Mouse (Mus musculus) MEL (cell line): Measurements from ENCODE around the gene Gzmm. TPM values are rescaled to one million over a fixed set of nuclear protein-coding genes. Genes with fewer than 3 reads are reported as not detected.

Experiments
- BHLHE40 ChIP-seq: IDR thresholded peaks from 2 replicates; pipeline ENCODE4 v1.6.1; 2012; ENCODE audit warnings: low read depth, mild to moderate bottlenecking, inconsistent platforms, low read length, improper control_type of control experiment, borderline replicate concordance
- CTCF ChIP-seq, 3 experiments: IDR thresholded peaks in 2 of 3; conservative IDR thresholded peaks in 1 of 3; 2 replicates each; pipeline ENCODE4 v1.5.1; 2011 to 2012; ENCODE audit warnings: low read length in 3 of 3, low read depth in 2 of 3, mild to moderate bottlenecking in 2 of 3, improper control_type of control experiment in 1 of 3, inconsistent platforms in 1 of 3, mixed read lengths in 1 of 3, moderate library complexity in 1 of 3; ENCODE audit not compliant: control insufficient read depth in 1 of 3, insufficient read depth in 1 of 3, poor library complexity in 1 of 3, severe bottlenecking in 1 of 3
- ELF1 ChIP-seq: IDR thresholded peaks from 2 replicates; pipeline ENCODE4 v1.6.1; 2014; ENCODE audit warnings: low read depth, mild to moderate bottlenecking, inconsistent platforms, low read length, improper control_type of control experiment, moderate library complexity
- ETS1 ChIP-seq: IDR thresholded peaks from 2 replicates; pipeline ENCODE4 v1.6.1; 2012; ENCODE audit warnings: low read depth, mild to moderate bottlenecking, inconsistent platforms, low read length, improper control_type of control experiment, moderate library complexity
- HCFC1 ChIP-seq: IDR thresholded peaks from 2 replicates; pipeline ENCODE4 v1.6.1; 2012; ENCODE audit warnings: low read depth, mild to moderate bottlenecking, inconsistent platforms, low read length, improper control_type of control experiment, moderate library complexity
- JUND ChIP-seq: IDR thresholded peaks from 2 replicates; pipeline ENCODE4 v1.6.1; 2011; ENCODE audit warnings: low read depth, mild to moderate bottlenecking, improper control_type of control experiment, low read length
- KAT2A ChIP-seq: conservative IDR thresholded peaks from 2 replicates; pipeline ENCODE4 v1.6.1; 2012; ENCODE audit warnings: low read depth, low read length, improper control_type of control experiment, inconsistent platforms
- MAFK ChIP-seq: IDR thresholded peaks from 2 replicates; pipeline ENCODE4 v1.6.1; 2011; ENCODE audit warnings: low read depth, mild to moderate bottlenecking, low read length, improper control_type of control experiment, borderline replicate concordance
- MAX ChIP-seq: IDR thresholded peaks from 2 replicates; pipeline ENCODE4 v1.6.1; 2011; ENCODE audit warnings: low read length, improper control_type of control experiment
- MEF2A ChIP-seq: IDR thresholded peaks from 2 replicates; pipeline ENCODE4 v1.6.1; 2014; ENCODE audit warnings: low read depth, mild to moderate bottlenecking, inconsistent platforms, low read length, improper control_type of control experiment; ENCODE audit not compliant: poor library complexity, insufficient replicate concordance, severe bottlenecking; ENCODE audit errors: extremely low read depth
- MXI1 ChIP-seq: IDR thresholded peaks from 2 replicates; pipeline ENCODE4 v1.6.1; 2011; ENCODE audit warnings: mild to moderate bottlenecking, low read depth, low read length, improper control_type of control experiment
- MYB ChIP-seq: IDR thresholded peaks from 2 replicates; pipeline ENCODE4 v1.6.1; 2011; ENCODE audit warnings: mild to moderate bottlenecking, low read depth, low read length, improper control_type of control experiment
- MYC ChIP-seq: IDR thresholded peaks from 2 replicates; pipeline ENCODE4 v1.6.1; 2011; ENCODE audit warnings: low read depth, mild to moderate bottlenecking, low read length, improper control_type of control experiment, moderate library complexity
- NELFE ChIP-seq: IDR thresholded peaks from 2 replicates; pipeline ENCODE4 v1.6.1; 2011; ENCODE audit warnings: low read depth, low read length, improper control_type of control experiment
- POLR2A ChIP-seq, 2 experiments: IDR thresholded peaks; 2 replicates each; pipeline ENCODE4 v1.6.1; 2011 to 2012; ENCODE audit warnings: low read length in 2 of 2, mild to moderate bottlenecking in 2 of 2, control low read depth in 1 of 2, improper control_type of control experiment in 1 of 2, low read depth in 1 of 2, moderate library complexity in 1 of 2; ENCODE audit not compliant: control insufficient read depth in 1 of 2, insufficient read depth in 1 of 2, poor library complexity in 1 of 2
- POLR2AphosphoS2 ChIP-seq: IDR thresholded peaks from 2 replicates; pipeline ENCODE4 v1.6.1; 2011; ENCODE audit warnings: low read length, improper control_type of control experiment
- POLR2AphosphoS5 ChIP-seq: IDR thresholded peaks from 2 replicates; pipeline ENCODE4 v1.6.1; 2012; ENCODE audit warnings: low read depth, borderline replicate concordance, mild to moderate bottlenecking, inconsistent platforms, low read length, moderate library complexity, mixed read lengths
- RAD21 ChIP-seq: IDR thresholded peaks from 2 replicates; pipeline ENCODE4 v1.6.1; 2011; ENCODE audit warnings: mild to moderate bottlenecking, low read depth, low read length, improper control_type of control experiment
- SIN3A ChIP-seq: IDR thresholded peaks from 2 replicates; pipeline ENCODE4 v1.6.1; 2012; ENCODE audit warnings: low read length, improper control_type of control experiment, inconsistent platforms
- TAL1 ChIP-seq: IDR thresholded peaks from 2 replicates; pipeline ENCODE4 v1.6.1; 2012; ENCODE audit warnings: mild to moderate bottlenecking, inconsistent platforms, low read length, moderate library complexity, mixed read lengths
- TCF12 ChIP-seq: IDR thresholded peaks from 2 replicates; pipeline ENCODE4 v1.6.1; 2014; ENCODE audit warnings: low read depth, mild to moderate bottlenecking, inconsistent platforms, low read length, improper control_type of control experiment, moderate library complexity
- USF1 ChIP-seq: IDR thresholded peaks from 2 replicates; pipeline ENCODE4 v1.6.1; 2014; ENCODE audit warnings: low read depth, mild to moderate bottlenecking, inconsistent platforms, low read length, improper control_type of control experiment, moderate library complexity
- ZC3H11A ChIP-seq: IDR thresholded peaks from 2 replicates; pipeline ENCODE4 v1.6.1; 2012; ENCODE audit warnings: low read depth, mild to moderate bottlenecking, inconsistent platforms, low read length, improper control_type of control experiment
- ZMIZ1 ChIP-seq: IDR thresholded peaks from 2 replicates; pipeline ENCODE4 v1.6.1; 2012; ENCODE audit warnings: low read depth, mild to moderate bottlenecking, inconsistent platforms, low read length, improper control_type of control experiment, moderate library complexity
- polyA plus RNA-seq, 2 experiments: library from polyadenylated mRNA; stranded (reverse) in 1 of 2; unstranded in 1 of 2; fragments of >175 nt in 1 of 2; fragments of >200 nt in 1 of 2; gene quantifications; 2 replicates each; pipeline versions ENCODE4 v1.2.1 to v1.2.4; 2012; ENCODE audit warnings: low replicate concordance in 2 of 2, low read depth in 1 of 2; ENCODE audit not compliant: insufficient read length in 2 of 2, insufficient read depth in 1 of 2, missing spikeins in 1 of 2
- total RNA-seq: library from RNA; depleted of rRNA; stranded (reverse); fragments of 300-350 nt; gene quantifications from 2 replicates; pipeline ENCODE4 v1.2.3, GENCODE M21; 2012

The Gzmm gene
- total and polyA plus RNA-seq, 3 experiments: 2.3 to 2.5 TPM; not detected in 1

DNA sequence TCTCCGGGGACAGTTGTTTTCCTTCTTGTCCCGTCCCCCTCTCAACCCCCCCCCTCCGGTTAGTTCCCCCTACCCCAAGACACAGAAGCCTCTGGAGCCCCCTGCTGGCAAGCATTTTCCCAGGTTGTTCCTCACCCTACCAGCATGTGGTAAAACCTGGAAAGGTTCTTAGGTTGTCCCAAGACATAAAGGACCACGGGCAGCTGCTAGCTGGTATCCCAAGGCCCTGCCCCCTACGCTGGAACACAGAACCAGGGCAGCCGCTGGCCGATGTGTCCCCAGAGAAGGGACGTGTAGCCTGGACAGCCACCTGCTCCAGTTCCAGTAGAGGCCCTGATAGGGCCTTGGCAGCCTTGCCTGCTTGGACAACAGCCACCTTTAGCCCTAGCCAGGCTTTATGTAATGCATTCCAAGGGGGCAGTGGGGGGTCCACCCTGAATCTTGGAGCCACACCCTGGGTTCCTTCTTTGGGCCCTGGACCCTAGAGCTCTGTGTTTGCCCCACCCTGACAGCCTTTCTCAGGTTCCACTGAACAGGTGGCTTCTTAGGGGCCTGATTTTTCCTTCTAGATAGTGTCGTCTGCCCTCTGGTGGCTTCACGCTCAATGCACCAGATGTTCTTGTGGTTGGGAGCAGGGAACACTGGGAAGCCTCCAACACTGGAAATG lies 5.8 kb upstream of the Gzmm start (continued):
- TF ChIP-seq ELF1 (no peak), BHLHE40 (no peak), RAD21 (no peak; the same call in 1 of the 2 replicates), CTCF (IDR thresholded peaks at IDR 0.05 in 2 of 3, conservative IDR thresholded peaks at IDR 0.05 in 1 of 3; ENCODE audit: control insufficient read depth in 1 of 3, insufficient read depth in 1 of 3, low read depth in 2 of 3, low read length in 3 of 3, poor library complexity in 1 of 3, severe bottlenecking in 1 of 3) (peak; percentile 39 to 57 (median 49); a peak in 5 of 6 replicates), HCFC1 (no peak), USF1 (no peak), MYC (peak; percentile 12; the same call in 1 of the 2 replicates), TCF12 (0 out of 2 replicates have a peak, but pooled peaks have one; percentile 13), ZMIZ1 (no peak), POLR2AphosphoS2 (no peak), MAX (no peak), MYB (no peak), ETS1 (no peak), MXI1 (peak; percentile 64), JUND (no peak), POLR2AphosphoS5 (no peak), SIN3A (peak; percentile 62), ZC3H11A (no peak), MAFK (no peak), TAL1 (no peak), MEF2A (no peak), NELFE (0 out of 2 replicates have a peak, but pooled peaks have one; percentile 26), POLR2A (IDR thresholded peaks at IDR 0.05; ENCODE audit: control insufficient read depth in 1 of 2, insufficient read depth in 1 of 2, low read depth in 1 of 2, low read length in 2 of 2, poor library complexity in 1 of 2) (no peak; a peak in 1 of 4 replicates), KAT2A (no peak)
